Mouse (Mus musculus) limb, embryonic 11.5 days (tissue): ENCODE measurements around the gene 4932438A13Rik. TPM values are rescaled to one million over a fixed set of nuclear protein-coding genes. Genes with fewer than 3 reads are reported as not detected.

Experiments used
- ATAC-seq: fragments of 200-750 bp; cut with Nextera tagmentation; 2 replicates; pipeline ENCODE4 v1.8.0; 2017; ENCODE audit warnings: low read depth; ENCODE audit not compliant: insufficient number of reproducible peaks, low FRiP score, low TSS enrichment
- DNase-seq: peaks from one replicate; pipeline ENCODE4 v3.0.0-alpha.2; 2015; ENCODE audit warnings: low spot score
- H3K27ac ChIP-seq: fragments of 300-500 bp; sonication (generic); replicated peaks from 2 replicates; pipeline ENCODE4 v1.5.1; 2014; ENCODE audit warnings: low read depth, mild to moderate bottlenecking, low read length
- H3K27me3 ChIP-seq: fragments of 300-500 bp; sonication (generic); 2 replicates; pipeline ENCODE4 v1.6.1; 2014; ENCODE audit warnings: mild to moderate bottlenecking, low read length, mixed read lengths; ENCODE audit not compliant: control insufficient read depth, insufficient read depth
- H3K36me3 ChIP-seq: fragments of 300-500 bp; sonication (generic); 2 replicates; pipeline ENCODE4 v1.6.1; 2014; ENCODE audit warnings: mild to moderate bottlenecking, low read length, moderate library complexity, mixed read lengths; ENCODE audit not compliant: control insufficient read depth, insufficient read depth
- H3K4me1 ChIP-seq: fragments of 300-500 bp; sonication (generic); 2 replicates; pipeline ENCODE4 v1.6.1; 2014; ENCODE audit warnings: low read length, mixed read lengths; ENCODE audit not compliant: control insufficient read depth, insufficient read depth
- H3K4me2 ChIP-seq: fragments of 300-500 bp; sonication (generic); 2 replicates; pipeline ENCODE4 v1.6.1; 2014; ENCODE audit warnings: low read depth, mild to moderate bottlenecking, moderate library complexity; ENCODE audit not compliant: severe bottlenecking
- H3K4me3 ChIP-seq: fragments of 300-500 bp; sonication (generic); 2 replicates; pipeline ENCODE4 v1.5.1; 2014; ENCODE audit warnings: low read depth, low read length
- H3K9ac ChIP-seq: fragments of 300-500 bp; sonication (generic); 2 replicates; pipeline ENCODE4 v1.6.1; 2014; ENCODE audit warnings: mild to moderate bottlenecking, low read length
- H3K9me3 ChIP-seq: fragments of 300-500 bp; sonication (generic); 2 replicates; pipeline ENCODE4 v1.6.1; 2016; ENCODE audit warnings: low read length; ENCODE audit not compliant: control insufficient read depth
- WGBS: fragments of 180-500 bp; shearing (Covaris S2); extraction: QIAGEN DNeasy Blood & Tissue Kit; methylation state at CpG from one replicate; pipeline ENCODE4 v1.1.7; 2014; 5-methylcytosine and 5-hydroxymethylcytosine counted together
- polyA plus RNA-seq: library from polyadenylated mRNA; unstranded; fragments of >200 nt; fragmentation: Nextera tagmentation; extraction: Ambion mirVana; gene quantifications from 2 replicates; pipeline ENCODE4 v1.2.1, GENCODE M21; 2014

4932438A13Rik gene
- polyA plus RNA-seq, 1 experiment from 2014 or later = 44.0 TPM

- no peak overlapping the region for H3K4me2 ChIP-seq
- no peak for DNase-seq
- no peaks in the 10 kb centered on the region for H3K27me3 ChIP-seq
- no peak overlapping the region for H3K27ac ChIP-seq
- no peak for ATAC-seq
- H3K4me1 ChIP-seq = no peaks in the 10 kb centered on the region
- 81% methylated on average over 4 of the region's 4 CpGs for WGBS
- H3K4me3 ChIP-seq = no peak overlapping the region
- no peaks in the 10 kb centered on the region for H3K36me3 ChIP-seq
- no peaks in the 10 kb centered on the region for H3K9me3 ChIP-seq
- no peak overlapping the region for H3K9ac ChIP-seq
Measured at GRCm38 (mm10) chr3:36834426-36834825, 28.5 kb upstream of the 4932438A13Rik start.

DNA sequence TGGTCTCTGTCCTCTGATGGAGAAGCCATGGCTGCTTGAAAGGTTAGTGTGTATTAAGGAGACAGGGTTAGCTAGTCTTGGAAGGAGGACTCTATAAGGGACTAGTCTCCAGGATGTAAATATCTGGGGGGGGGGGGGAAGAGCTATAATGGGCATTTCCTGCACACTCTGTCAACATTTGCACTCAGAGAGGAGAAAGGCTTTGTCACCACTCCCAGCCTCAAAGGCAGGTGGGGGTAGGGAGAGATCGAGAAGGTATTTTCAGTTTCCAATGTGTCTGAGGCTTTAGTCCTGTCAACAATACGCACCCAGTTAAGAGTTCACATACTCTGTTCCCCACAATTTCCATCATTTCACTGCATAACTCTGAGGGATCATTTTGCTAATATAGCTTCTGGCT lies 28.1 kb upstream of the 4932438A13Rik start:
- Histone ChIP-seq H3K36me3 (no peaks in the 10 kb centered on the region), H3K27ac (no peak overlapping the region), H3K9me3 (no peaks in the 10 kb centered on the region), H3K9ac (no peak overlapping the region), H3K4me2 (no peak overlapping the region), H3K27me3 (no peaks in the 10 kb centered on the region), H3K4me1 (no peaks in the 10 kb centered on the region), H3K4me3 (no peak overlapping the region)
- ATAC-seq = no peak
- no peak for DNase-seq
- 100% methylated on average over 2 of the region's 2 CpGs for WGBS

DNA sequence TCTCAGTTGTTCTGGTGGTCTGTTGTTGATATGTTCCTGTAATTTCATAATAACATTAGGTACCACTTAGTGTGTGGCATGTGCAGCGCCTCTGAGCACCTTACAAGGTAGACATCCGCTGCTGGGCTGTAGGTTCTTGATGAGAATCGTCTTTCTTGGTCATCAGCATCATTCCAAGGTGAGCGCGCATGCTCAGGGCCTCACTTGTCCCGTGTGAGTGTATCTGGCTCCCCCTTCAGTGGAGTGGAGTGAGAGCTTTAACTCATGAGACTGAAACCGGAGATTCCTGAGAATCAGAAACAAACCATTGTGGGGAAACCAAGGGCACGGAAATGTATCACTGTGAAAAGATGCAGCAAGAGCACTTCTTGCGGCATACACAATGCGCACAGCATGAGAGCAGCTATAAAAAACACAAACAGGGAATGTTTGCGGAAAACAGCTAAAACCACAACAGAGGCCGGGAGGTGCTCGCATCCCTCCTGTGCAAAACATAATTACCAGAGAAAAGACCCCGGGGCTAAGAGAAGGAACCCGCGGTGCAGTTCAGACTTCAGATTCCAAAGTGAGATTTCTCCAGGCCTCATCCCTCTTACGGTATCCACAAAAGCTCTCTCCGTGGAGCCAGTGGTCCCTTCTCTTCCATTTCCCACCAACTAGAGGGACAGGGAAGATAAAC lies 27.2 kb upstream of the 4932438A13Rik start:
- Histone ChIP-seq H3K36me3 (no peaks in the 10 kb centered on the region), H3K27ac (no peak overlapping the region), H3K4me1 (no peaks in the 10 kb centered on the region), H3K27me3 (no peaks in the 10 kb centered on the region), H3K9ac (peak overlapping the region; percentile 34; the same call in 1 of the 2 replicates), H3K9me3 (no peaks in the 10 kb centered on the region), H3K4me2 (peak overlapping the region; percentile 36; the same call in 1 of the 2 replicates), H3K4me3 (no peak overlapping the region)
- no peak; the same call in 1 of the 2 replicates for ATAC-seq
- DNase-seq = peak; percentile 47
- 26% methylated on average over 18 of the region's 18 CpGs for WGBS

GRCm38 (mm10) chr3:36836833-36837232 lies 26.1 kb upstream of the 4932438A13Rik start:
- ATAC-seq = no peak
- 88% methylated on average over 7 of the region's 7 CpGs for WGBS
- no peak overlapping the region for H3K27ac ChIP-seq
- H3K9me3 ChIP-seq = no peaks in the 10 kb centered on the region
- no peak overlapping the region for H3K4me2 ChIP-seq
- H3K36me3 ChIP-seq = no peaks in the 10 kb centered on the region
- no peaks in the 10 kb centered on the region for H3K4me1 ChIP-seq
- no peak overlapping the region for H3K4me3 ChIP-seq
- no peak for DNase-seq
- no peaks in the 10 kb centered on the region for H3K27me3 ChIP-seq
- no peak overlapping the region for H3K9ac ChIP-seq

GRCm38 (mm10) chr3:36840650-36841555 lies 22.0 kb upstream of the 4932438A13Rik start:
- 26% methylated on average over 12 of the region's 12 CpGs for WGBS
- no peaks in the 10 kb centered on the region for H3K36me3 ChIP-seq
- H3K9ac ChIP-seq = no peak overlapping the region
- H3K4me2 ChIP-seq = 0 out of 2 replicates have a peak overlapping the region, but pooled peaks have one; percentile 17
- H3K27me3 ChIP-seq = no peaks in the 10 kb centered on the region
- ATAC-seq (peak; percentile 60; the same call in 1 of the 2 replicates), DNase-seq (peak; percentile 65)
- H3K4me1 ChIP-seq = no peaks in the 10 kb centered on the region
- no peaks in the 10 kb centered on the region for H3K9me3 ChIP-seq
- no peak overlapping the region for H3K27ac ChIP-seq
- no peak overlapping the region for H3K4me3 ChIP-seq

DNA sequence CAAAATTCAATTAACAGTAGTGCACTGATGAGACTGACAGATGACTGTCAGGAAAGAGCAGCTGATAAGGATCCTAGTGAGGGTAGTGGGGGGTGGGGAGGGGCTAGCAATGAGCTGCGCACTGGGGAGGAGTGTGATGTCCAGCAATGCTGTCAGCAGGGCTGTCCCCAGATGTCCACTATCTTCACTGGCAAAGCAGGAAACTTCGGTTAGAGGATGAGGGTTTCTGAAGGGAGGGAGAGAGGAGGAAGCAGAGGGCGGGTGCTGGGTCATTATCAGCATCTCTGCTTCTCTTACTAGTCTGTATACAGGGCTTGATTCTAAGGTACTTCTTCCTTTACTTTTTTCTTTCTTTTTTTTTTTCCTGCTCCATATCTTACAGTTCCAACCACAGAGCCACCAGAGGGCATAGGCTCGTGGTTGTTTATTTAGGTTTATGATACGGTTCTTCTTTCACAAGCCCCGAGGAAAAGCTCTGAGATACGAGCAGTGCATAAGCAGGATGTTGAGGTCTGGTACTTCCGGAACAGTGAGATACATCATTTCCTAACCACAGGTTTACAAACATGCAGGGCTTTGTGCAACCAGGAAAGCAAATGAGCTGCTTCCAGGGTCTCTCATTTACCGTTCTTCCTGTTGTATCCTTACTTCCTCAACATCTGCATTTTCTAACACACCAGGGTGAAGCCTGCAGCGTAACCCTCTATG lies 9.0 kb upstream of the 4932438A13Rik start:
- H3K9ac ChIP-seq = no peak overlapping the region
- no peaks in the 10 kb centered on the region for H3K4me1 ChIP-seq
- ATAC-seq = no peak
- H3K4me3 ChIP-seq = no peak overlapping the region
- no peaks in the 10 kb centered on the region for H3K27me3 ChIP-seq
- H3K36me3 ChIP-seq = no peaks in the 10 kb centered on the region
- no peaks in the 10 kb centered on the region for H3K9me3 ChIP-seq
- H3K27ac ChIP-seq = no peak overlapping the region
- no peak overlapping the region for H3K4me2 ChIP-seq
- no peak for DNase-seq
- 58% methylated on average over 10 of the region's 10 CpGs for WGBS

GRCm38 (mm10) chr3:36861411-36862410 lies 1.2 kb upstream of the 4932438A13Rik start:
- Histone ChIP-seq H3K9ac (no peak overlapping the region), H3K27ac (no peak overlapping the region), H3K4me1 (peaks cover 4% of the 10 kb centered on the region; the same call in 1 of the 2 replicates), H3K4me3 (no peak overlapping the region), H3K36me3 (peaks cover 3% of the 10 kb centered on the region; the same call in 1 of the 2 replicates), H3K9me3 (no peaks in the 10 kb centered on the region), H3K4me2 (no peak overlapping the region), H3K27me3 (no peaks in the 10 kb centered on the region)
- ATAC-seq = no peak
- 90% methylated on average over 3 of the region's 3 CpGs for WGBS
- no peak for DNase-seq
